Mouse (Mus musculus) left cerebral cortex, postnatal 36 days (tissue): ENCODE results near the gene Tmem203. TPM values are rescaled to one million over a fixed set of nuclear protein-coding genes. Genes with fewer than 3 reads are reported as not detected.

ENCODE experiments used
- total RNA-seq, 2 experiments: library from RNA; stranded (reverse); gene quantifications; 2 replicates each; pipeline ENCODE4 v1.2.3; 2021

Tmem203 gene
- total RNA-seq, 2 experiments from 2014 or later: 32.8 to 44.3 TPM

Other genes with a start within 250 kb of the Tmem203 start
- gene Nsmf, start 201.1 kb upstream of the Tmem203 start, total RNA-seq: 100 to 1,000 TPM; 458 to 503 TPM
- gene Entpd8, start 175.1 kb upstream of the Tmem203 start, total RNA-seq: not detected
- gene Noxa1, start 160.3 kb upstream of the Tmem203 start, total RNA-seq: not detected
- 10 to 100 TPM; 19.7 to 30.7 TPM for gene Nrarp, start 74.7 kb upstream of the Tmem203 start, total RNA-seq
- 1 to 10 TPM; 1.6 to 2.3 TPM for gene Tor4a, start 58.6 kb upstream of the Tmem203 start, total RNA-seq
- 10 to 100 TPM; 55.4 to 58.5 TPM for gene Nelfb, start 44.0 kb upstream of the Tmem203 start, total RNA-seq
- gene Stpg3, start 40.8 kb upstream of the Tmem203 start, total RNA-seq: under 1 TPM in 1 of 2 experiments, not detected in 1; 0.29 TPM
- not detected for gene Fam166a, start 36.7 kb upstream of the Tmem203 start, total RNA-seq
- 100 to 1,000 TPM; 334 to 390 TPM for gene Tubb4b, start 30.7 kb upstream of the Tmem203 start, total RNA-seq
- gene Slc34a3, start 21.1 kb upstream of the Tmem203 start, total RNA-seq: not detected
- not detected for gene Rnf224, start 18.7 kb upstream of the Tmem203 start, total RNA-seq
- gene Rnf208, start 13.2 kb upstream of the Tmem203 start, total RNA-seq: 100 to 1,000 TPM; 244 to 282 TPM
- not detected for gene Cysrt1, start 13.0 kb upstream of the Tmem203 start, total RNA-seq
- gene AL732309.1, start 8.6 kb upstream of the Tmem203 start, total RNA-seq: 1 to 10 TPM; 1.9 to 3.2 TPM
- 10 to 100 TPM; 18.5 to 24.7 TPM for gene Tprn, start 7.2 kb downstream of the Tmem203 start, total RNA-seq
- gene Ssna1, start 17.0 kb downstream of the Tmem203 start, total RNA-seq: 10 to 100 TPM; 60.1 to 68.3 TPM
- 10 to 100 TPM; 78.9 to 82.8 TPM for gene Anapc2, start 17.0 kb downstream of the Tmem203 start, total RNA-seq
- not detected for gene Tmem210, start 32.7 kb downstream of the Tmem203 start, total RNA-seq
- not detected for gene Lrrc26, start 34.5 kb downstream of the Tmem203 start, total RNA-seq
- gene Grin1, start 63.7 kb downstream of the Tmem203 start, total RNA-seq: 100 to 1,000 TPM; 451 to 471 TPM
- 10 to 100 TPM; 57.0 to 63.7 TPM for gene Man1b1, start 76.9 kb downstream of the Tmem203 start, total RNA-seq
- 10 to 100 TPM; 27.1 to 34.1 TPM for gene Dpp7, start 100.9 kb downstream of the Tmem203 start, total RNA-seq
- 10 to 100 TPM; 17.0 to 20.8 TPM for gene Uap1l1, start 110.2 kb downstream of the Tmem203 start, total RNA-seq
- 1 to 10 TPM; 2.7 to 4.1 TPM for gene Sapcd2, start 116.9 kb downstream of the Tmem203 start, total RNA-seq
- 10 to 100 TPM; 12.0 to 13.9 TPM for gene Entpd2, start 140.4 kb downstream of the Tmem203 start, total RNA-seq
- gene Npdc1, start 143.9 kb downstream of the Tmem203 start, total RNA-seq: 100 to 1,000 TPM; 325 to 339 TPM
- under 1 TPM in 1 of 2 experiments, not detected in 1; 0.20 TPM for gene Fut7, start 167.8 kb downstream of the Tmem203 start, total RNA-seq
- gene Abca2, start 173.3 kb downstream of the Tmem203 start, total RNA-seq: 100 to 1,000 TPM; 169 to 174 TPM
- gene Clic3, start 201.4 kb downstream of the Tmem203 start, total RNA-seq: under 1 TPM in 1 of 2 experiments, not detected in 1; 0.69 TPM
- 10 to 100 TPM; 72.8 to 75.8 TPM for gene Paxx, start 205.7 kb downstream of the Tmem203 start, total RNA-seq
- 1,000 to 10,000 TPM; 1,442 to 2,237 TPM for gene Ptgds, start 214.6 kb downstream of the Tmem203 start, total RNA-seq
- not detected for gene Lcn12, start 238.5 kb downstream of the Tmem203 start, total RNA-seq
- gene Fbxw5, start 245.3 kb downstream of the Tmem203 start, total RNA-seq: 100 to 1,000 TPM; 107 to 127 TPM
- 1 to 10 TPM; 1.0 to 1.6 TPM for gene C8g, start 246.3 kb downstream of the Tmem203 start, total RNA-seq